Mouse (Mus musculus) small intestine, adult 2 months (tissue): Measurements from ENCODE around the gene Rtl5.

Experiments used
- CTCF ChIP-seq: fragments of 200-500 bp; IDR thresholded peaks from 2 replicates; pipeline ENCODE4 v1.5.1; 2012; ENCODE audit warnings: low read depth, mild to moderate bottlenecking, control low read depth, inconsistent platforms, low read length, moderate library complexity, mixed read lengths; ENCODE audit not compliant: insufficient replicate concordance, insufficient read length; ENCODE audit errors: extremely low read depth
- POLR2A ChIP-seq: fragments of 200-500 bp; IDR thresholded peaks from 2 replicates; pipeline ENCODE4 v1.6.1; 2012; ENCODE audit warnings: low read depth, mild to moderate bottlenecking, control low read depth, inconsistent platforms, low read length, moderate library complexity

DNA sequence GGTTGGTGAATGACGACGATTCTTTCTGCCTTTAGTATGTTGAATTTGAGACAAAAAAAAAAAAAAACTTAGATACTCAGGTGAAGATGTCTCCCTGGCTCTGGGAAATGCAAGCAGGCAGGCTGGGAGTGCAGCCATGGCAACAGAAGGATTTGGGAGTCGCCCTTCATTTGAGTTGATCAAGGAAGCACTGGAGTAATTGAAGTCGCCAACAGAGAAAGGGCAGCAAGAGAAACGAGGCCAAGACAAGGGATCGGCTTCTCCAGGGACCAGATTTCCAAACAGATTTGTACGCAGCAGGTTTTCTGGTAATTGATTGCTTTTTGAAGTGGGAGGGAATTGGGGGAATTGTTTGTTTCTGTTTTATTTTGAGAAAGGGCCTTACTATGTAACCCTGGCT, 29.5 kb downstream of the Rtl5 start:
- TF ChIP-seq CTCF (no peak), POLR2A (no peak)
